Mouse (Mus musculus) forebrain, embryonic 11.5 days (tissue): Measurements from ENCODE around the gene Prlhr. TPM values are rescaled to one million over a fixed set of nuclear protein-coding genes. Genes with fewer than 3 reads are reported as not detected.

Experiments
- polyA plus RNA-seq: library from polyadenylated mRNA; unstranded; fragments of >200 nt; fragmentation: Nextera tagmentation; extraction: Ambion mirVana; gene quantifications from 2 replicates; pipeline ENCODE4 v1.2.1, GENCODE M21; 2014

Prlhr gene
- polyA plus RNA-seq, 1 experiment from 2014 or later, result not detected

Other genes starting within 250 kb of the Prlhr start
- gene Fam204a, start 241.6 kb downstream of the Prlhr start, polyA plus RNA-seq, result 74.8 and 94.2 TPM in 2 replicates
- 36.5 and 41.1 TPM in 2 replicates for gene Cacul1, start 112.7 kb upstream of the Prlhr start, polyA plus RNA-seq